Mouse (Mus musculus) central nervous system, embryonic 18 days (tissue): Measurements from ENCODE around the gene Supt20. TPM values are rescaled to one million over a fixed set of nuclear protein-coding genes. Genes with fewer than 3 reads are reported as not detected.

ENCODE experiments used
- polyA plus RNA-seq: library from polyadenylated mRNA; depleted of rRNA; stranded (reverse); fragments of >200 nt; gene quantifications from 2 replicates; pipeline ENCODE4 v1.2.3, GENCODE M21; 2012; rRNA removed

Gene Supt20
- polyA plus RNA-seq = 98.0 and 105 TPM in 2 replicates

DNA sequence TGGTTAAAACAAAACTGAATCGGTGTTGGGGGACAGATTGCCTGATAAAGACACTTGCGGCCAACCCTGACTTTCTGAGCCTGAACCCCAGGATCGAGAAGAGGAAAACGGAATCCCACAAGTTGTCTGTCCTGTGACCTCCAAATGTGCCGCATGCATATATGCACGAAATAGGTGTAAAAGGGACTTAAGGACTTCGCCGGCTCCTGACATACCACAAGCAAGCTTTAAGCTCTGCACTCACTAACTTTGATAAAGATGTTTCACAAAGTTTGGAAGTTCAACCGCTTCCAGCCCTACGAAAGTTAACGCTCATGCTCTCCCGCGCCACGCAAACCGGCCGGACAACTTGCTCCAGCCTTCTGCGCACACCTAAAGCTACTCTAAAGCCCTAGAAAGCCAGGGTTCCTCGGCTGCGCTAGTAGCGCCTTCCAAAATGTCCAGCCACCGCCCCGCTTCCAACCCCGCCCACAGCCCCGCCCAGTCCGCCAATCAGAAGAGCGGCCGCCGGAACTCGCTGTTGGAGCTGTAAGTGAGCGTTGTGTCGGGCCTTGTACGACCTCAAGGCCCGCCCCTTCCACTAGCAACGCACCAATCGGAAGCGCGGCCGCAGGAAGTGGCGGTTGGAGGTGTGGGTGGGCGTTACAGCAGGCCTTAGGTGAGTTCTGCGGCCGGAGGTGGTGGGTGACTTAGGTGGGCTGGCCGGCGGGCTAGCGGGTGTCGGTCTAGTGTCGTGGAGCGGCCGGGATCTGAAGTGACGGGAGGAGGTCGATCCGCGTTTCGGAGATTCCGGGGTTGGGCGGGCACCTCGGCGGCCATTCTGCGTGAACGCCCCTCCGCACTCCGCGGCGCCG, at the start of gene Supt20:
TSS of gene Supt20 (plus strand) at position 606 of the 854 bp plus-strand sequence.

DNA sequence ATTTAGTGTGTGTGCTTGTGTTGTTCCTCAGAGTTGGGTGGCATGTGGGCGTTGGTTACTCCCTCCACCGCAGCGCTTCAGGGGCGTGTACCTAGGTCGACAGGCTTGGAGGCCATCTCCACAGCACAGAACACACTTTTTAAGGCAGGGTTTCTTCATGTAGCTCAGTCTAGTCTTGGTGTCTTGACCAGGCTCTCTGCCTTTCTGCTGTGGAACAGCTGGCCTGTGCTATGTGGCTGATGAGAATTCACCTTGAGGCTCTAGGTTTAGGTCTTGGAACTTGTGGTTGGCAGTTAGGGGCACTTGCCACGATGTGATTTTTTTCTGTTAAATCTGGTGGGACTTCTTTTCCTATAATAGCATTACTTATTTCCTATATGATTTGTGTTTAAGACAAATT, 21.6 kb downstream of the Supt20 start, which contains the start of gene Gm21958:
TSS of gene Gm21958 (minus strand) at position 101 of the 400 bp plus-strand sequence.

DNA sequence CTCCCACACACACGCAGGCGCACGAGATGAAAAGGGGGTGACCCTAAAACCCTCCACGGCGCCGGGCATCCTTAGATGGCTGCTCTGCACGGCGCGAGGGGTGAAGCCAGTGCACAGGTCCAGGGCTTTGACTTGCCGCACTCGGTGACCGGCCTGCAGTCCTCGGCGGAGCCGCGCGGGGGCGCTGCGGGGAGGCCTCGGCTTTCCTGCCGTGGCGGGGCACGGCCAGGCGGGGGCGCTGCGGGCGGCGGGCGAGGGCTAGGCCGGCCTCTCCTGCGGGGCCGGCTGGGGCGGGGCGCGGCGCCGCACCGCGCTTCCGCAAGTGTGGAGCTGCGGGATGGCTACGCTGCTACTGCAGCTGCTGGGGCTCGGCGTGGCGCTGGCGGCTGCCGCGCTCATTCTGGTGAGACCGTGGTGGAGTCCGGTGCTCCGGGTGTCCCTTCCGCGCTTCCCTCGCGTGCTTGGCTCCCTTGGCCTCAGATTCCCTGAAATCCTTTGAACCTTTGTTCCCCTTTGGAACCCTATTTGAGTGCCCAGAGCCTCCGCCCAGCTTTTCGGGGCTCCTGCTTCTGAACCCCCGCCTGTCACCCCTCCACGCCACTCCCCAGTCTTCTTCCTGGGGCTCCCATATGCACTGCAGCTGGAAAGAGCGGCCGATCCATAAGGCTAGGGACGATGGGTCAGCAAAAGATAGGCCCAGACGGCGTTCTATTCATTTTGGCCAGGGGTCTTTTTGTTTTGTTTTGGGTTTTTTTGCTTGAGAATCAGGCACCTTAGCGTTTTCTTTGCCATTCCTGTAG, 42.8 kb downstream of the Supt20 start, which contains the start of the genes Exosc8 and Alg5:
TSS of gene Exosc8 (minus strand) at position 147 of the 800 bp plus-strand sequence.
TSS of gene Alg5 (plus strand) at position 293 of the 800 bp plus-strand sequence.

DNA sequence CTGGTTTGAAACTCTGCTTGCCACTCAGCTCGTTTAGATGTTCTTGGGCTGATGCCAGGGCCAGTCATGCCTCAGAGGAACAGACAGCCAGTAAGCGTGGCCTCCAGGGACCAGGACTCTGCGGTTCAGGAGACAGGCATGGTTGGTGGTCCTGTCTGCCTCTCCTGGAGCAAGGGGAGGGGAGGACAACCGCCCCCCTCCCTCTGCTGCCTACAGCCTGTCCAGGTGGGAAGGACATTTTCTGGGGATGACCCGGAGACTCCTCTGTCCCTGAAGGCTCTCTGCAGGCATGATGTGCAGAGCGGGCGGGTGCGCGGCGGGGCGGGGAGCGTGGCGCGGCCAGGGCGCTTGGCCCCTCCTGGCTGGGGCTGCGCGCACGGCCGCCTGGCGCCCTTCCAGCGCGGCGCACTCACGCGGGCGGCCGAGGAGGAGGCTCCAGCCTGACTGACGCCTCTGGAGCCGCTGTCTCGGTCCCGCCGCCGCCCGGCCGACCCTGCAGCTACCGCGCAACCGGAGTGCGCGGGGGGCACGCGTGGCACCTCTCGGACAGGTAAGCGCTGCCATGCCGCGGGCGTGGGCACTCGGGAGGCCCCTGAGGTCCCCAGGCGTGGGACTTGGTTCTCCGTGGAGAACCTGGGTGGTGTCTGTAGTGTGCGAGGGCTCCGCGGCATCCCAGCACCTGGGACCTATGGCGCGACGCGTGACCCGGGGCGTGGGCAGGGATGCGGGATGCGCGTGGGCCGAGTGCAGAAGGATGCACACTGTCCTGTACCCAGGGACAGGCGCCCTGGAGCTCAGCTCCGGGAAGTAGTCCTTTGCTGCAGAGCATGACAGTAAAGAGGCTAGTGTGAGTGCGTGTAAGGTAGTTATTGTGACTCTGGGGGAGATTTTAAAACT, 62.8 kb downstream of the Supt20 start, which contains the start of gene Smad9:
TSS of gene Smad9 (plus strand) at position 438 of the 897 bp plus-strand sequence.

Other genes starting within 250 kb of the Supt20 start
- not detected in 2 replicates for gene Gm21958, start 21.5 kb downstream of the Supt20 start, polyA plus RNA-seq
- gene Exosc8, start 42.6 kb downstream of the Supt20 start, polyA plus RNA-seq = 101 and 102 TPM in 2 replicates
- gene Alg5, start 42.7 kb downstream of the Supt20 start, polyA plus RNA-seq = 38.6 and 41.2 TPM in 2 replicates
- gene Smad9, start 62.8 kb downstream of the Supt20 start, polyA plus RNA-seq = 1.1 and 1.6 TPM in 2 replicates
- 78.4 and 79.2 TPM in 2 replicates for gene Rfxap, start 115.0 kb downstream of the Supt20 start, polyA plus RNA-seq
- gene Sertm1, start 223.1 kb downstream of the Supt20 start, polyA plus RNA-seq = 13.9 and 14.2 TPM in 2 replicates